Mouse (Mus musculus) lung, postnatal 0 days (tissue): ENCODE data around the gene Cts3. TPM values are rescaled to one million over a fixed set of nuclear protein-coding genes. Genes with fewer than 3 reads are reported as not detected.
"Not testable (repeated sequence)": the region's sequence is repeated elsewhere in the genome, so short reads cannot be mapped to it uniquely, and the experiment has no call there.

Source experiments
- ATAC-seq: fragments of 200-750 bp; cut with Nextera tagmentation; 2 replicates; pipeline ENCODE4 v1.8.0; 2017; ENCODE audit warnings: moderate library complexity
- DNase-seq: peaks from one replicate; pipeline ENCODE4 v3.0.0-alpha.2; 2016; ENCODE audit warnings: low spot score
- H3K27ac ChIP-seq: fragments of 300-500 bp; sonication (generic); 2 replicates; pipeline ENCODE4 v1.5.1; 2014; ENCODE audit warnings: antibody characterized with exemption, mild to moderate bottlenecking, low read length, mixed read lengths
- H3K27me3 ChIP-seq: fragments of 300-500 bp; sonication (generic); replicated peaks from 2 replicates; pipeline ENCODE4 v1.6.1; 2014; ENCODE audit warnings: low read length, mixed read lengths; ENCODE audit not compliant: insufficient read depth
- H3K36me3 ChIP-seq: fragments of 300-500 bp; sonication (generic); 2 replicates; pipeline ENCODE4 v1.6.1; 2014; ENCODE audit warnings: low read length, mixed read lengths; ENCODE audit not compliant: insufficient read depth
- H3K4me1 ChIP-seq: fragments of 300-500 bp; sonication (generic); 2 replicates; pipeline ENCODE4 v1.6.1; 2014; ENCODE audit warnings: antibody characterized with exemption, low read depth, low read length, mixed read lengths; ENCODE audit not compliant: insufficient read depth
- H3K4me2 ChIP-seq: fragments of 300-500 bp; sonication (generic); replicated peaks from 2 replicates; pipeline ENCODE4 v1.6.1; 2014; ENCODE audit warnings: low read depth, mild to moderate bottlenecking, low read length, moderate library complexity, mixed read lengths
- H3K4me3 ChIP-seq: fragments of 300-500 bp; sonication (generic); 2 replicates; pipeline ENCODE4 v1.5.1; 2014; ENCODE audit warnings: low read depth, low read length
- H3K9ac ChIP-seq: fragments of 300-500 bp; sonication (generic); replicated peaks from 2 replicates; pipeline ENCODE4 v1.6.1; 2014; ENCODE audit warnings: low read depth, mild to moderate bottlenecking
- H3K9me3 ChIP-seq: fragments of 300-500 bp; sonication (generic); 2 replicates; pipeline ENCODE4 v1.6.1; 2016; ENCODE audit warnings: low read length, mixed read lengths
- CTCF ChIP-seq: IDR thresholded peaks from 2 replicates; pipeline ENCODE4 v1.5.1; 2016; ENCODE audit warnings: antibody characterized with exemption, mild to moderate bottlenecking
- EP300 ChIP-seq: IDR thresholded peaks from 2 replicates; pipeline ENCODE4 v1.6.1; 2016; ENCODE audit warnings: antibody characterized with exemption, mild to moderate bottlenecking, control low read depth
- WGBS: fragments of 180-500 bp; shearing (Covaris S2); extraction: QIAGEN DNeasy Blood & Tissue Kit; methylation state at CpG from one replicate; pipeline ENCODE4 v1.1.7; 2014; 5-methylcytosine and 5-hydroxymethylcytosine counted together
- polyA plus RNA-seq: library from polyadenylated mRNA; unstranded; fragments of >200 nt; fragmentation: Nextera tagmentation; extraction: Ambion mirVana; gene quantifications from 2 replicates; pipeline ENCODE4 v1.2.1, GENCODE M21; 2015

The Cts3 gene
- polyA plus RNA-seq = not detected in 2 replicates

DNA sequence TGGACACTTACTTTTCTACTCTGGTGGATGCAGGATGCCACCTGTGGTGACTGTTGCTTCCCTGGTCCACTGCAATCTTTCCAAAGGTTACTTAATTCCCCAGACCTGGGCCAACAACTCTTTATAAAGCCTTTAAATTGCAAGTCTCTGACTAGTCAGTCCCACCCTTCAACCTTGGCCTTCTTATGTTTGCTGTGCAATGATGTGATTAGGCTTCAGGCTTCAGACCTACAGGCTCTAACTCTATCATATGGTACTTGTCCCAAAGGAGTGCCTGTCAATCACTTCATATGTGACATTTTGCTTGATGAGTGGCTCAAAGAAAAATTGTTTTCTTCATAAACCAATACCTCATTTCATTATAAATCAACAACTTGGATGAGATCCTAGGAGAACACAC is at the start of gene Cts3:
TSS of gene Cts3 (minus strand) at position 101 of the 400 bp plus-strand sequence.
- Histone ChIP-seq H3K4me3 (no peak within 1 kb of the TSS), H3K4me1 (no peaks in the 10 kb centered on the region), H3K4me2 (no peak within 1 kb of the TSS), H3K27me3 (no peaks in the 10 kb centered on the region), H3K27ac (no peak within 1 kb of the TSS), H3K9me3 (no peaks in the 10 kb centered on the region), H3K36me3 (no peaks in the 10 kb centered on the region), H3K9ac (no peak within 1 kb of the TSS)
- no peak for TF ChIP-seq EP300
- TF ChIP-seq CTCF = no peak
- no peak for ATAC-seq
- DNase-seq = no peak

DNA sequence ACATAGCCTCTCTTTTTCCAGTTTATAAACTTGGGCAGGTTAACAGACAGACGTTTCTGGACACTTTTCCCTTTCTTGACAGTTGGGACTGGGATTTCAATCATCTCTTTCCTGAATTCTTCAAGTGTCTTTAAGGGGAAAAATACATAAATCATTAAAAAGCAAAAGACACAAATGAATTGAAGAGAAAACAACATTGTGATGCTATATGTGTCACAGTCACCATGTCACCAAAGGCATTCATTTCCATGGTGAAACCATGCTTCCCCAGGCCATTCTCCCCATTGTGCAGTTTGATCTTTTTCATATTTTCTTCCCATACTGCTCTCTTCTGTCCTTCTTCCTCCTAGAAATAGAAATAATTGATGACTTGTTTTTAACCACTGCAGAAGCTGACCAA is 1.9 kb downstream of the Cts3 start, which contains the start of gene Gm49352:
TSS of gene Gm49352 (minus strand) at position 101 of the 400 bp plus-strand sequence.
- not testable (repeated sequence) for H3K4me2 ChIP-seq, H3K27ac ChIP-seq, DNase-seq, ATAC-seq, H3K4me1 ChIP-seq, H3K9ac ChIP-seq, H3K4me3 ChIP-seq, H3K9me3 ChIP-seq, H3K36me3 ChIP-seq, H3K27me3 ChIP-seq
- WGBS = 18% methylated on average over 1 of the region's 1 CpGs

DNA sequence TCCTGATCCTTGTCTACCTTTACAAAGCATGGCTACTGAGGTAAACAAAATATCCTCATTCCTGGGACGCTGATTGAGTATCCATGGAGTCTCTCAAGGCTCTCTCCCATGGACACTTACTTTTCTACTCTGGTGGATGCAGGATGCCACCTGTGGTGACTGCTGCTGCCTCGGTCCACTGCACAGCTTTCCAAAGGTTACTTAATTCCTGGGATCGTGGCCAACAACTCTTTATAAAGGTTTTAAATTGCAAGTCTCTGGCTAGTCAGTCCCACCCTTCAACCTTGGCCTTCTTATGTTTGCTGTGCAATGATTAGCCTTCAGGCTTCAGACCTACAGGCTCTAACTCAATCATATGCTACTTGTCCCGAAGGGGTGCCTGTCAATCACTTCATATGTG is 28.3 kb downstream of the Cts3 start, which contains the start of gene Ctsm:
TSS of gene Ctsm (minus strand) at position 209 of the 400 bp plus-strand sequence.
- 55% methylated on average over 4 of the region's 4 CpGs for WGBS

More for the DNA sequence above, 28.3 kb downstream of the Cts3 start, which contains the start of gene Ctsm:
- DNase-seq (no peak), ATAC-seq (no peak)
- no peaks in the 10 kb centered on the region for H3K36me3 ChIP-seq
- H3K9me3 ChIP-seq = 0 out of 2 replicates have a peak, but pooled peaks cover 3% of the 10 kb centered on the region
- TF ChIP-seq CTCF = no peak
- TF ChIP-seq EP300 = no peak
- H3K27ac ChIP-seq = no peak within 1 kb of the TSS
- no peaks in the 10 kb centered on the region for H3K4me1 ChIP-seq
- no peaks in the 10 kb centered on the region for H3K27me3 ChIP-seq
- no peak within 1 kb of the TSS for H3K4me3 ChIP-seq
- no peak within 1 kb of the TSS for H3K4me2 ChIP-seq
- H3K9ac ChIP-seq = no peak within 1 kb of the TSS

Other genes with a start within 250 kb of the Cts3 start
- not detected in 2 replicates for gene Cts7, start 211.9 kb downstream of the Cts3 start, polyA plus RNA-seq
- gene Ctsm, start 28.3 kb downstream of the Cts3 start, polyA plus RNA-seq = not detected in 2 replicates
- gene Gm49352, start 2.0 kb downstream of the Cts3 start, polyA plus RNA-seq = not detected in 2 replicates